Mouse (Mus musculus): ENCODE measurements around the gene Neurod4.
A peak's percentile ranks its signal among the peaks of the same experiment; 100 is the strongest.

DNA sequence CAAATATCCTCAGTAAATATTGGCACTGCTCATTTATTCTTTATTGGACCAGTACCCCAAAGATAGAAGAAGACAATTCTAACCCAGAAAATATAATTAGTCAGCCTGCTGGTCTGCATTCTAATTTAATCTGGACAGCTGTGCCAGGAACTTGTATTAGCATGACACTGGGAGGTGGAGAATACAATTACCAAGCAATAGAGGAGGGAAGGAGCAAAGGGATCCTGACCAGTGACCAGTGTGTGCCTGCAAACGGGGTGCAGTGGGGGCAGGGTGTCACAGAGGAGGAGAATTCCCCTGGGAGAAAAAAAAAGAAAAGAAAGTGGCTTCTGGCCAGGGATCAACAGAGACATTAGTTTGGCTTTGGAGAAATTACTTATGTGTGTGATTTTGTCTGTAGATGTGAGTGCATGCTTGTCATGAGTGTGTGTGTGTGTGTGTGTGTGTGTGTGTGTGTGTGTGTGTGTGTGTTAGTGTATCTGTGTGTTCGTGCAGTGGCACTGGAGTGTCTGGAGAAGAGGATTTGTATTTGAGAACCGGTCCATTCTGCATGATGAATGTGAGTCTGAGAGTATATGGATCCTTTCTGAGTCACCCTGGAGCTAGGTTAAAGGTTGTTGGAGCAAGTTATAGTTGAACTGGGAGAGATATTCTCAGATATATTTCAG lies 13.8 kb upstream of the Neurod4 start:
- peak; percentile 80 for TF ChIP-seq ZNF384 (IDR thresholded peaks at IDR 0.05; ENCODE audit: low read depth, low read length)
- no peak for TF ChIP-seq CHD2 (IDR thresholded peaks at IDR 0.05; ENCODE audit: low read depth, low read length)

All from ES-E14 (cell line).